Mouse (Mus musculus): ENCODE results near the gene Akap13.

DNA sequence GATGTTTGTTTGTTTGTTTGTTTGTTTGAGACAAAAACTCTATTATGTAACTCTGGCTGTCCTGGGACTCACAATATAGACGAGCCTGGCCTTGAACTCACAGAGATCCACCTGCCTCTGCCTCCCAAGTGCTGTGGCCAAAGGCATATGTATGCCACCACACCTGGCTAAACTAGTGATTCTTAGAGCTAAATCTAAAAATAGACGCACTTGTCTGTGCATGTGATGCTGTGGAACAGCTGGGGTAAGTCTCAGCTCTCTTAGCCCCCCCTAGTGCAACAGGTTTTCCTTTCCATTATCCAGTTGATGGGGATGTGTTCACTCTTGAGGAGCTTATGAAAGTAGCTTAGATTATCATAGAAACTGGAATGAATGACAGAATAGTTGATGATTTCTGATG lies 22.7 kb downstream of the Akap13 start:
- TF ChIP-seq EP300 (IDR thresholded peaks at IDR 0.05; ENCODE audit: insufficient read depth, low read depth, low read length) (no peak), CTCF (IDR thresholded peaks at IDR 0.05) (no peak)

All from heart, adult 2 months (tissue).